Mouse (Mus musculus): ENCODE results near the gene Lims1. TPM values are rescaled to one million over a fixed set of nuclear protein-coding genes. Genes with fewer than 3 reads are reported as not detected.

The Lims1 gene
- polyA plus RNA-seq, 1 experiment from 2014 or later: 322 TPM

DNA sequence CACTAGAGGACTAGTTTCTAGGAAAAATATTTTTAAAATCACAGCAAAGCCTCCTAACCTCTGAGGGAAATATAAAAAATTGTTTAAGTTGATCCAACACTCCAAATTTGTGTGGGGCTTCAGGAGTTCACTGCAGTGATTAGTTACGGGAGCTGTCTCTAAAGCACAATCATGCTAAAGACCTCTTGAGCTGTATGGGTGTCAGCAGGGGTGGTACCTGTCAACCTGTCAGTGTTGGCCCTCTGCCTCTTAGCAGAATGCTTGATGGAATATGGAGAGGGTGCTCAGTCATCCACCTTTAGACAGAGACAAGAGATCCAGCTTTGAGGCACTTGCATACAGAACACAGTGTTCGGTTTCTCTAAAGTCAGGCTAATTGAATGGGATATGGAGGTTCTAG lies 60.5 kb downstream of the Lims1 start:
- ATAC-seq: no peak
- H3K27ac ChIP-seq (ENCODE audit: low read length): peak overlapping the region; percentile 20; the same call in 1 of the 2 replicates
- DNase-seq (ENCODE audit: low spot score): no peak
- H3K36me3 ChIP-seq (ENCODE audit: insufficient read depth, low read length): no peaks in the 10 kb centered on the region
- H3K4me1 ChIP-seq (ENCODE audit: insufficient read depth, low read depth, low read length): peaks cover 7% of the 10 kb centered on the region; the same call in 1 of the 2 replicates
- H3K9me3 ChIP-seq (ENCODE audit: low read length): no peaks in the 10 kb centered on the region
- no peak overlapping the region for H3K4me2 ChIP-seq (replicated peaks; ENCODE audit: low read depth, low read length)
- no peak overlapping the region for H3K4me3 ChIP-seq (ENCODE audit: low read depth, low read length)
- H3K27me3 ChIP-seq (replicated peaks; ENCODE audit: insufficient read depth, low read length): no peaks in the 10 kb centered on the region
- WGBS: 74% methylated on average over 2 of the region's 2 CpGs
- TF ChIP-seq EP300 (IDR thresholded peaks at IDR 0.05) (no peak), CTCF (IDR thresholded peaks at IDR 0.05) (no peak)
- H3K9ac ChIP-seq (replicated peaks; ENCODE audit: low read depth): no peak overlapping the region

DNA sequence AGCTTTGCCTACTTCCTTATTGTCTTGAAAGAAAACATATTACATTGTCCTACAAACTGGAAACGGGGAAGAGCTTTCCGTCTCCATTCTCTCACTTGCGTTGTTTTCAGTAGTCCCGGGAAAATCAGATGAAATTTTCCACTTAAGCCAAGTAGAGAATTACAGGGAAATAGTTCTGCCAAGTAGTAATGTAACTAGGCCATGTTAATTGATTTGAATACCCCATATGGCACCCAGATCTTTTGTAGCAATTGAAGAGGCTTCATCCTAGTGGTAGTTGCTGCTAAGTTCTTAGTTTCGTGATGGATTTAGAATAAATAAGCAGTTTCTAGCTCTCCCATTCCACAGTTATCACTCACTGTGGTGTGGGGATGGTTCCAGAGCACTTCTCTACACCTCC lies 62.4 kb downstream of the Lims1 start:
- WGBS: 76% methylated on average over 5 of the region's 5 CpGs
- DNase-seq (ENCODE audit: low spot score): no peak
- H3K9me3 ChIP-seq (ENCODE audit: low read length): no peaks in the 10 kb centered on the region
- TF ChIP-seq CTCF (IDR thresholded peaks at IDR 0.05) (no peak), EP300 (IDR thresholded peaks at IDR 0.05) (no peak)
- H3K4me1 ChIP-seq (ENCODE audit: insufficient read depth, low read depth, low read length): peaks cover 7% of the 10 kb centered on the region; the same call in 1 of the 2 replicates
- H3K27me3 ChIP-seq (replicated peaks; ENCODE audit: insufficient read depth, low read length): no peaks in the 10 kb centered on the region
- ATAC-seq: no peak
- no peaks in the 10 kb centered on the region for H3K36me3 ChIP-seq (ENCODE audit: insufficient read depth, low read length)
- no peak overlapping the region for H3K4me2 ChIP-seq (replicated peaks; ENCODE audit: low read depth, low read length)
- H3K27ac ChIP-seq (ENCODE audit: low read length): peak overlapping the region; percentile 26; the same call in 1 of the 2 replicates
- no peak overlapping the region for H3K4me3 ChIP-seq (ENCODE audit: low read depth, low read length)
- no peak overlapping the region for H3K9ac ChIP-seq (replicated peaks; ENCODE audit: low read depth)

DNA sequence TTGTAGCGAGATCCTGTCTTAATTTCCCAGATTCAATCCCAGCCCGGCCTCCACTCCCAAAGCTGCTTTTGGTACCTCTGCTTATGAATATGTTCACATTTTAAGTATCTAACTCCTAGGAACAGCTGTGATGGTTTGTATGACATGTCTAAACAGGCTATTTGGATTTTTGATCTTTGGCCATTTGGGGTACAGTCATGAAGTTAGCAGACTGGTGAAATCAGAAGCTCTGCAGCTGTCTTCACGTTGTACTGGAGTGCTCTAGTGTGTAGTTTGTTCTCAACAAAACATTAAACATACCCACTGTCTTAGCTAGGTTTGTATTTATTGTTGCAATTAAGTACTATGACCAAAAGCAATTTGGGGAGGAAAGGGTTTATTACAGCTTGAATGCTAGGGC lies 63.7 kb downstream of the Lims1 start:
- Histone ChIP-seq H3K27ac (ENCODE audit: low read length) (peak overlapping the region; percentile 57), H3K4me3 (ENCODE audit: low read depth, low read length) (no peak overlapping the region), H3K36me3 (ENCODE audit: insufficient read depth, low read length) (no peaks in the 10 kb centered on the region), H3K27me3 (replicated peaks; ENCODE audit: insufficient read depth, low read length) (no peaks in the 10 kb centered on the region), H3K4me1 (ENCODE audit: insufficient read depth, low read depth, low read length) (peaks cover 7% of the 10 kb centered on the region; the same call in 1 of the 2 replicates), H3K9ac (replicated peaks; ENCODE audit: low read depth) (no peak overlapping the region), H3K4me2 (replicated peaks; ENCODE audit: low read depth, low read length) (no peak overlapping the region), H3K9me3 (ENCODE audit: low read length) (no peaks in the 10 kb centered on the region)
- peak; percentile 80 for ATAC-seq
- TF ChIP-seq EP300 (IDR thresholded peaks at IDR 0.05) (peak; percentile 77), CTCF (IDR thresholded peaks at IDR 0.05) (no peak)
- 60% methylated on average over 3 of the region's 3 CpGs for WGBS
- DNase-seq (ENCODE audit: low spot score): peak; percentile 90

DNA sequence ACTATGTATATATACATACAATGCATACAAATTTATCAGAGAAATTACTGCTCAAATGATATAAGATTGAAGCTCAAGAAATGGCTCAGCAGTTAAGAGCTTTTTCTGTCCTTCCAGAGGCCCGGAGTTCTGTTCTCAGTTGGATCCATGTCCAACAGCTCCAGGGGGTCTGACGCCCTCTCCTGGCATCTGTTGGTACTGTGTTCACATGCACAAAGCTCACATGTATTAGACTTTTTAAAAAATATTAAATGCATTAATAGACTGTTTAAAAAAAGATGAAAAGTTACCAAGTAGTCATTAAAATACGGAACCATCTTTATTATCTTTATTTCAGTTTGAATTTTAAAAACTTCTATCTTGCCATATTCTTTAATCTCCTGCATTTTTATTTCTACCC lies 65.4 kb downstream of the Lims1 start:
- H3K4me3 ChIP-seq (ENCODE audit: low read depth, low read length): no peak overlapping the region
- WGBS: 81% methylated on average over 3 of the region's 3 CpGs
- no peaks in the 10 kb centered on the region for H3K27me3 ChIP-seq (replicated peaks; ENCODE audit: insufficient read depth, low read length)
- peak; percentile 42 for TF ChIP-seq CTCF (IDR thresholded peaks at IDR 0.05)
- TF ChIP-seq EP300 (IDR thresholded peaks at IDR 0.05): no peak
- H3K27ac ChIP-seq (ENCODE audit: low read length): no peak overlapping the region
- no peaks in the 10 kb centered on the region for H3K9me3 ChIP-seq (ENCODE audit: low read length)
- ATAC-seq: no peak
- no peak for DNase-seq (ENCODE audit: low spot score)
- no peaks in the 10 kb centered on the region for H3K36me3 ChIP-seq (ENCODE audit: insufficient read depth, low read length)
- no peak overlapping the region for H3K4me2 ChIP-seq (replicated peaks; ENCODE audit: low read depth, low read length)
- H3K4me1 ChIP-seq (ENCODE audit: insufficient read depth, low read depth, low read length): peaks cover 16% of the 10 kb centered on the region; the same call in 1 of the 2 replicates
- H3K9ac ChIP-seq (replicated peaks; ENCODE audit: low read depth): no peak overlapping the region

- Histone ChIP-seq H3K4me1 (ENCODE audit: insufficient read depth, low read depth, low read length) (peaks cover 16% of the 10 kb centered on the region; the same call in 1 of the 2 replicates), H3K4me3 (ENCODE audit: low read depth, low read length) (no peak overlapping the region), H3K27ac (ENCODE audit: low read length) (no peak overlapping the region), H3K27me3 (replicated peaks; ENCODE audit: insufficient read depth, low read length) (no peaks in the 10 kb centered on the region), H3K36me3 (ENCODE audit: insufficient read depth, low read length) (no peaks in the 10 kb centered on the region), H3K4me2 (replicated peaks; ENCODE audit: low read depth, low read length) (no peak overlapping the region), H3K9ac (replicated peaks; ENCODE audit: low read depth) (no peak overlapping the region), H3K9me3 (ENCODE audit: low read length) (no peaks in the 10 kb centered on the region)
- WGBS: 63% methylated on average over 3 of the region's 3 CpGs
- ATAC-seq (no peak), DNase-seq (ENCODE audit: low spot score) (no peak)
- no peak for TF ChIP-seq CTCF (IDR thresholded peaks at IDR 0.05)
- no peak for TF ChIP-seq EP300 (IDR thresholded peaks at IDR 0.05)
Observed at GRCm38 (mm10) chr10:58389151-58389550, 65.9 kb downstream of the Lims1 start.

DNA sequence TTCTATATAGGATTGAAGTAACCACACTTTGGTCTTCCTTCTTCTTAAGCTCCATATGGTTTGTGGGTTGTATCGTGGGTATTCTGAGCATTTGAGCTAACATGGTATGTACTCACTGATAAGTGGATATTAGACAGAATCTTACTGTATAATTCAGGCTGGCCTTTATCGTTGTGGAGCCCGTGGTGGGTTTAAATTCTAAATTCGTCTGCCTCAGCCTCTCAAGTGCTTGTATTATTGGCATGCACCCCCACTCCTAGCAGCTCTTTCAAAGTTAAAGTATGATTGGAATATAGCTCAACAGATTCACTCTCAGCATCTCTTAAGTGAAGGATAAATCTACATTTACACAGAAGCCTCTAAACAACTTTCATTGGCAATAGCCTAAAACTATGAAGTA lies 69.2 kb downstream of the Lims1 start:
- DNase-seq (ENCODE audit: low spot score): no peak
- H3K9me3 ChIP-seq (ENCODE audit: low read length): no peaks in the 10 kb centered on the region
- H3K4me1 ChIP-seq (ENCODE audit: insufficient read depth, low read depth, low read length): peaks cover 32% of the 10 kb centered on the region; the same call in 1 of the 2 replicates
- WGBS: 43% methylated on average over 4 of the region's 4 CpGs
- no peaks in the 10 kb centered on the region for H3K36me3 ChIP-seq (ENCODE audit: insufficient read depth, low read length)
- no peak overlapping the region for H3K4me3 ChIP-seq (ENCODE audit: low read depth, low read length)
- TF ChIP-seq CTCF (IDR thresholded peaks at IDR 0.05) (no peak), EP300 (IDR thresholded peaks at IDR 0.05) (no peak)
- H3K27ac ChIP-seq (ENCODE audit: low read length): peak overlapping the region; percentile 85
- ATAC-seq: no peak
- no peak overlapping the region for H3K4me2 ChIP-seq (replicated peaks; ENCODE audit: low read depth, low read length)
- no peaks in the 10 kb centered on the region for H3K27me3 ChIP-seq (replicated peaks; ENCODE audit: insufficient read depth, low read length)
- no peak overlapping the region for H3K9ac ChIP-seq (replicated peaks; ENCODE audit: low read depth)

All from lung, postnatal 0 days (tissue).